Mouse (Mus musculus): ENCODE results near the gene Naa20. TPM values are rescaled to one million over a fixed set of nuclear protein-coding genes. Genes with fewer than 3 reads are reported as not detected.
"Not testable (repeated sequence)": the region's sequence is repeated elsewhere in the genome, so short reads cannot be mapped to it uniquely, and the experiment has no call there.

Gene Naa20
- polyA plus RNA-seq, 2 experiments: 29.9 to 70.2 TPM

GRCm38 (mm10) chr2:145893756-145894155 is 8.1 kb upstream of the Naa20 start:
- H3K27me3 ChIP-seq (ENCODE audit: control insufficient read depth, insufficient read depth, low read length): no peaks in the 10 kb centered on the region
- TF ChIP-seq CTCF (IDR thresholded peaks at IDR 0.05; ENCODE audit: low read depth): no peak
- no peak for TF ChIP-seq EP300 (IDR thresholded peaks at IDR 0.05; ENCODE audit: low read depth)
- WGBS (ENCODE audit: insufficient replicate concordance): 96% methylated on average over 6 of the region's 6 CpGs
- no peaks in the 10 kb centered on the region for H3K9me3 ChIP-seq (ENCODE audit: control insufficient read depth, low read length)
- H3K4me3 ChIP-seq (ENCODE audit: insufficient read depth in 1 of 2, low read depth in 2 of 2, low read length in 2 of 2): no peak overlapping the region
- no peak overlapping the region for H3K27ac ChIP-seq
- no peaks in the 10 kb centered on the region for H3K36me3 ChIP-seq (replicated peaks; ENCODE audit: control insufficient read depth, insufficient read depth, low read depth)
- peaks cover 0 to 5% of the 10 kb centered on the region in 2 experiments; a peak in 2 of 4 replicates for H3K4me1 ChIP-seq (replicated peaks; ENCODE audit: control insufficient read depth in 2 of 2, insufficient read depth in 2 of 2, low read length in 1 of 2)
- H3K4me2 ChIP-seq (ENCODE audit: low read depth): no peak overlapping the region
- DNase-seq (ENCODE audit: low read depth in 3 of 3, low spot score in 3 of 3) (no peak), ATAC-seq (ENCODE audit: insufficient read depth) (no peak)
- H3K9ac ChIP-seq (replicated peaks): no peak overlapping the region

GRCm38 (mm10) chr2:145898106-145898505 is 3.8 kb upstream of the Naa20 start:
- Histone ChIP-seq H3K4me3 (ENCODE audit: insufficient read depth in 1 of 2, low read depth in 2 of 2, low read length in 2 of 2) (no peak overlapping the region), H3K4me1 (replicated peaks; ENCODE audit: control insufficient read depth in 2 of 2, insufficient read depth in 2 of 2, low read length in 1 of 2) (no peaks in the 10 kb centered on the region), H3K27me3 (ENCODE audit: control insufficient read depth, insufficient read depth, low read length) (no peaks in the 10 kb centered on the region), H3K9me3 (ENCODE audit: control insufficient read depth, low read length) (no peaks in the 10 kb centered on the region), H3K4me2 (ENCODE audit: low read depth) (no peak overlapping the region), H3K9ac (replicated peaks) (no peak overlapping the region), H3K36me3 (replicated peaks; ENCODE audit: control insufficient read depth, insufficient read depth, low read depth) (no peaks in the 10 kb centered on the region), H3K27ac (no peak overlapping the region)
- 70% methylated on average over 9 of the region's 9 CpGs for WGBS (ENCODE audit: insufficient replicate concordance)
- DNase-seq (ENCODE audit: low read depth in 3 of 3, low spot score in 3 of 3) (no peak), ATAC-seq (ENCODE audit: insufficient read depth) (no peak)
- no peak for TF ChIP-seq EP300 (IDR thresholded peaks at IDR 0.05; ENCODE audit: low read depth)
- TF ChIP-seq CTCF (IDR thresholded peaks at IDR 0.05; ENCODE audit: low read depth): no peak

GRCm38 (mm10) chr2:145900318-145900717 is 1.6 kb upstream of the Naa20 start:
- 59% methylated on average over 7 of the region's 8 CpGs for WGBS (ENCODE audit: insufficient replicate concordance)
- not testable (repeated sequence) for DNase-seq (ENCODE audit: low read depth in 3 of 3, low spot score in 3 of 3); H3K27me3 ChIP-seq (ENCODE audit: control insufficient read depth, insufficient read depth, low read length); H3K27ac ChIP-seq; H3K4me2 ChIP-seq (ENCODE audit: low read depth); H3K9ac ChIP-seq (replicated peaks); H3K4me3 ChIP-seq (ENCODE audit: insufficient read depth in 1 of 2, low read depth in 2 of 2, low read length in 2 of 2); H3K4me1 ChIP-seq (replicated peaks; ENCODE audit: control insufficient read depth in 2 of 2, insufficient read depth in 2 of 2, low read length in 1 of 2); H3K9me3 ChIP-seq (ENCODE audit: control insufficient read depth, low read length); ATAC-seq (ENCODE audit: insufficient read depth); H3K36me3 ChIP-seq (replicated peaks; ENCODE audit: control insufficient read depth, insufficient read depth, low read depth)

- no peaks in the 10 kb centered on the region for H3K9me3 ChIP-seq (ENCODE audit: control insufficient read depth, low read length)
- peak; percentile 65 to 71 (median 68) for DNase-seq (ENCODE audit: low read depth in 3 of 3, low spot score in 3 of 3)
- TF ChIP-seq CTCF (IDR thresholded peaks at IDR 0.05; ENCODE audit: low read depth) (peak; percentile 66), EP300 (IDR thresholded peaks at IDR 0.05; ENCODE audit: low read depth) (no peak)
- ATAC-seq (ENCODE audit: insufficient read depth): peak; percentile 93
- H3K27me3 ChIP-seq (ENCODE audit: control insufficient read depth, insufficient read depth, low read length): no peaks in the 10 kb centered on the region
- H3K4me3 ChIP-seq (ENCODE audit: insufficient read depth in 1 of 2, low read depth in 2 of 2, low read length in 2 of 2): peak overlapping the region; percentile 96 to 97
- H3K4me1 ChIP-seq (replicated peaks; ENCODE audit: control insufficient read depth in 2 of 2, insufficient read depth in 2 of 2, low read length in 1 of 2): peaks cover 3 to 10% of the 10 kb centered on the region in 2 experiments
- WGBS (ENCODE audit: insufficient replicate concordance): under 1% methylated on average over 68 of the region's 68 CpGs
- H3K9ac ChIP-seq (replicated peaks): peak overlapping the region; percentile 92
- H3K36me3 ChIP-seq (replicated peaks; ENCODE audit: control insufficient read depth, insufficient read depth, low read depth): peaks cover 4% of the 10 kb centered on the region
- H3K4me2 ChIP-seq (ENCODE audit: low read depth): peak overlapping the region; percentile 84
- H3K27ac ChIP-seq: peak overlapping the region; percentile 58
These were observed 1.4 kb downstream of the Naa20 start for GRCm38 (mm10) chr2:145903061-145903901.

GRCm38 (mm10) chr2:145903983-145904616 is 2.2 kb downstream of the Naa20 start:
- no peaks in the 10 kb centered on the region for H3K9me3 ChIP-seq (ENCODE audit: control insufficient read depth, low read length)
- H3K9ac ChIP-seq (replicated peaks): peak overlapping the region; percentile 92
- no peak for TF ChIP-seq EP300 (IDR thresholded peaks at IDR 0.05; ENCODE audit: low read depth)
- no peak for TF ChIP-seq CTCF (IDR thresholded peaks at IDR 0.05; ENCODE audit: low read depth)
- ATAC-seq (ENCODE audit: insufficient read depth) (no peak), DNase-seq (ENCODE audit: low read depth in 3 of 3, low spot score in 3 of 3) (no peak)
- H3K27ac ChIP-seq: no peak overlapping the region
- H3K27me3 ChIP-seq (ENCODE audit: control insufficient read depth, insufficient read depth, low read length): no peaks in the 10 kb centered on the region
- H3K4me1 ChIP-seq (replicated peaks; ENCODE audit: control insufficient read depth in 2 of 2, insufficient read depth in 2 of 2, low read length in 1 of 2): peaks cover 3 to 10% of the 10 kb centered on the region in 2 experiments
- peaks cover 8% of the 10 kb centered on the region for H3K36me3 ChIP-seq (replicated peaks; ENCODE audit: control insufficient read depth, insufficient read depth, low read depth)
- peak overlapping the region; percentile 96 to 97 for H3K4me3 ChIP-seq (ENCODE audit: insufficient read depth in 1 of 2, low read depth in 2 of 2, low read length in 2 of 2)
- peak overlapping the region; percentile 84 for H3K4me2 ChIP-seq (ENCODE audit: low read depth)
- 24% methylated on average over 12 of the region's 12 CpGs for WGBS (ENCODE audit: insufficient replicate concordance)
